Mouse (Mus musculus) kidney, postnatal 0 days (tissue): Measurements from ENCODE around the gene I830077J02Rik. TPM values are rescaled to one million over a fixed set of nuclear protein-coding genes. Genes with fewer than 3 reads are reported as not detected.
"Not testable (repeated sequence)": the region's sequence is repeated elsewhere in the genome, so short reads cannot be mapped to it uniquely, and the experiment has no call there.

Experiments used
- ATAC-seq: fragments of 200-750 bp; cut with Nextera tagmentation; replicated peaks from 2 replicates; pipeline ENCODE4 v1.8.0; 2017; ENCODE audit warnings: low read depth, moderate number of reproducible peaks, moderate TSS enrichment, moderate library complexity; ENCODE audit not compliant: low FRiP score
- DNase-seq: peaks from one replicate; pipeline ENCODE4 v3.0.0-alpha.2; 2016; ENCODE audit warnings: low spot score
- H3K27ac ChIP-seq: fragments of 300-500 bp; sonication (generic); 2 replicates; pipeline ENCODE4 v1.5.1; 2014; ENCODE audit warnings: mild to moderate bottlenecking
- H3K27me3 ChIP-seq: fragments of 300-500 bp; sonication (generic); 2 replicates; pipeline ENCODE4 v1.6.1; 2014; ENCODE audit warnings: low read length, mixed read lengths; ENCODE audit not compliant: insufficient read depth
- H3K36me3 ChIP-seq: fragments of 300-500 bp; sonication (generic); 2 replicates; pipeline ENCODE4 v1.6.1; 2014; ENCODE audit warnings: low read length, mixed read lengths; ENCODE audit not compliant: insufficient read depth
- H3K4me1 ChIP-seq: fragments of 300-500 bp; sonication (generic); replicated peaks from 2 replicates; pipeline ENCODE4 v1.6.1; 2014; ENCODE audit warnings: antibody characterized with exemption, low read length, mixed read lengths; ENCODE audit not compliant: insufficient read depth
- H3K4me2 ChIP-seq: fragments of 300-500 bp; sonication (generic); 2 replicates; pipeline ENCODE4 v1.6.1; 2014; ENCODE audit warnings: mild to moderate bottlenecking, low read length, moderate library complexity, mixed read lengths
- H3K4me3 ChIP-seq: fragments of 300-500 bp; sonication (generic); replicated peaks from 2 replicates; pipeline ENCODE4 v1.5.1; 2014; ENCODE audit warnings: low read depth, low read length
- H3K9ac ChIP-seq: fragments of 300-500 bp; sonication (generic); 2 replicates; pipeline ENCODE4 v1.6.1; 2014; ENCODE audit warnings: low read depth, low read length
- H3K9me3 ChIP-seq: fragments of 300-500 bp; sonication (generic); replicated peaks from 2 replicates; pipeline ENCODE4 v1.6.1; 2016; ENCODE audit warnings: low read length, inconsistent platforms, mixed read lengths
- CTCF ChIP-seq: IDR thresholded peaks from 2 replicates; pipeline ENCODE4 v1.5.1; 2016; ENCODE audit warnings: antibody characterized with exemption, low read depth, mild to moderate bottlenecking, moderate library complexity
- WGBS: fragments of 180-500 bp; shearing (Covaris S2); extraction: QIAGEN DNeasy Blood & Tissue Kit; methylation state at CpG from one replicate; pipeline ENCODE4 v1.1.7; 2014; 5-methylcytosine and 5-hydroxymethylcytosine counted together
- polyA plus RNA-seq: library from polyadenylated mRNA; unstranded; fragments of >200 nt; fragmentation: Nextera tagmentation; extraction: Ambion mirVana; gene quantifications from 2 replicates; pipeline ENCODE4 v1.2.1, GENCODE M21; 2015

I830077J02Rik gene
- polyA plus RNA-seq, 1 experiment from 2014 or later = 0.24 TPM

- 87% methylated on average over 9 of the region's 9 CpGs for WGBS
- Histone ChIP-seq H3K9me3 (no peaks in the 10 kb centered on the region), H3K36me3 (no peaks in the 10 kb centered on the region), H3K4me2 (no peak overlapping the region), H3K27me3 (no peaks in the 10 kb centered on the region), H3K27ac (no peak overlapping the region), H3K9ac (no peak overlapping the region), H3K4me1 (no peaks in the 10 kb centered on the region), H3K4me3 (no peak overlapping the region)
- ATAC-seq (no peak), DNase-seq (no peak)
- TF ChIP-seq CTCF = no peak
Measured at GRCm38 (mm10) chr3:105924616-105925015, 7.8 kb downstream of the I830077J02Rik start.

GRCm38 (mm10) chr3:105921959-105922358 is 10.5 kb downstream of the I830077J02Rik start:
- no peak overlapping the region for H3K27ac ChIP-seq

GRCm38 (mm10) chr3:105920743-105921142 is 11.7 kb downstream of the I830077J02Rik start:
- H3K27ac ChIP-seq, H3K27me3 ChIP-seq, ATAC-seq, H3K9me3 ChIP-seq, H3K36me3 ChIP-seq, H3K4me3 ChIP-seq, H3K9ac ChIP-seq, DNase-seq, H3K4me2 ChIP-seq, H3K4me1 ChIP-seq: not testable (repeated sequence)

More at GRCm38 (mm10) chr3:105921959-105922358, 10.5 kb downstream of the I830077J02Rik start:
- Histone ChIP-seq H3K4me2 (no peak overlapping the region), H3K27me3 (no peaks in the 10 kb centered on the region), H3K36me3 (no peaks in the 10 kb centered on the region), H3K9me3 (no peaks in the 10 kb centered on the region), H3K4me1 (no peaks in the 10 kb centered on the region), H3K4me3 (no peak overlapping the region), H3K9ac (no peak overlapping the region)
- WGBS = 76% methylated on average over 2 of the region's 2 CpGs
- ATAC-seq = no peak
- no peak for DNase-seq
- TF ChIP-seq CTCF = no peak

GRCm38 (mm10) chr3:105918355-105918745 is 14.1 kb downstream of the I830077J02Rik start:
- 77% methylated on average over 3 of the region's 3 CpGs for WGBS
- DNase-seq = no peak
- TF ChIP-seq CTCF = no peak

DNA sequence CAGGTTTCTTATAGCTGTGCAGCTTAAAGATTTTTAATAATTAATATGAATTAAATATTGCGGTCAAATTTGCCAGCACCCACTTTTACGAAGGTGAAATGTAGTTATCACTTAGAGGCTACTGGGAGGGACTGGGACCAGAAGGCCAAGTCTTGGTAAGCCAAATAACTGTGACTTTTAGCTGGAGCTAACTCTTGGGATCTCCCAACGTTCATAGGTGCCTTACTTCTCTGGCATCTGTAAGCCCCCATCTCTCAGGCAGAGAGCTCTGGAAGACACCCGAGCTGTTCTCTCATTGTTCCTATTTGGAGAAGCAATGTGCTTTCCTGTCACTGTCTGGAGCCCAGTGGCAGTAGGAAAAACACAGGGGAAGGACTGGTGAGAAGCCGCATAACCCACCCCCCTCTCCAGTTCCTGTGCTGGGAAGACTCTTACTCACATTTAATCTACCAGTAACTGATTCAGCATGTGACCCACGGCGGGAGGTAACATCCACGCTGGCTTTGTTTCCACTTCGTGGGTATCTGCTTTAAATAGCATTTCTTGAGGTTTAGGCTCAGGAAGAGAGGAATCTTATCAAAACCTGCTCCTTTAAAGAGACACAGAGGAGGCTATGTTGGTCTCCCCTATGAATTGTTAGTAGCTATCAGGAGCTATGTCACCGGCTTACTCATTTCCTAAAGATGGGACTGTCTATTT is 14.7 kb downstream of the I830077J02Rik start:
- DNase-seq = no peak
- Histone ChIP-seq H3K4me3 (no peak overlapping the region), H3K36me3 (no peaks in the 10 kb centered on the region), H3K4me1 (no peaks in the 10 kb centered on the region), H3K27me3 (no peaks in the 10 kb centered on the region), H3K9me3 (no peaks in the 10 kb centered on the region), H3K27ac (no peak overlapping the region), H3K9ac (no peak overlapping the region), H3K4me2 (no peak overlapping the region)
- no peak for TF ChIP-seq CTCF
- 63% methylated on average over 10 of the region's 10 CpGs for WGBS
- ATAC-seq = no peak

More at GRCm38 (mm10) chr3:105918355-105918745, 14.1 kb downstream of the I830077J02Rik start:
- Histone ChIP-seq H3K4me2 (no peak overlapping the region), H3K27me3 (no peaks in the 10 kb centered on the region), H3K4me1 (no peaks in the 10 kb centered on the region), H3K9me3 (no peaks in the 10 kb centered on the region), H3K9ac (no peak overlapping the region), H3K27ac (no peak overlapping the region), H3K4me3 (no peak overlapping the region), H3K36me3 (no peaks in the 10 kb centered on the region)
- ATAC-seq = no peak

- not testable (repeated sequence) for H3K4me3 ChIP-seq, H3K4me2 ChIP-seq, H3K9ac ChIP-seq, H3K27me3 ChIP-seq, H3K27ac ChIP-seq, H3K36me3 ChIP-seq, DNase-seq, H3K4me1 ChIP-seq, H3K9me3 ChIP-seq, ATAC-seq
Measured at GRCm38 (mm10) chr3:105916455-105916854, 16.0 kb downstream of the I830077J02Rik start.

DNA sequence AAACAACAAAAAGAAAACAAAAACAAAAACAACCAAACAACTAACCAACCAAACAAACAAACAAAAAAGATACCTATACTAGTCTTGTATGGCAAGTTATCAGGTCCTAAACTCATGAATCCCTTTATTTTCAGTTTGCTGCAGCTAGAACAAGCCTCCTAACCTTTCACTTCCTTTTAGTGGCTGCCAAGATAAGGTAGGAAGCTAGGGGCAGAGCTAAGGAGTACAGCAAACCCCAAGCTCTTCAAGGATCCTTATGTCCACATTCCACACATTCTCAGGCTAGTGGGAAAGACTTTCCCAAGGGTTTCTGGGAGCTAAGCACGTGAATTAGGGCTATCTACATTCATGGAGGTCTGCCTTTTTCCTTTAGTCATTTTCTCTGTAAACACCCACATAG is 17.2 kb downstream of the I830077J02Rik start:
- Histone ChIP-seq H3K27ac (no peak overlapping the region), H3K9ac (no peak overlapping the region), H3K36me3 (no peaks in the 10 kb centered on the region), H3K9me3 (no peaks in the 10 kb centered on the region), H3K4me2 (no peak overlapping the region), H3K4me1 (no peaks in the 10 kb centered on the region), H3K27me3 (no peaks in the 10 kb centered on the region), H3K4me3 (no peak overlapping the region)
- WGBS = 24% methylated on average over 1 of the region's 1 CpGs
- TF ChIP-seq CTCF = no peak
- DNase-seq = no peak
- ATAC-seq = no peak
